In genomic region chr12:75599490-75599889, GRCm38 (mm10) we compare ENCODE assay signal across 7 mouse cellular contexts. TPM values are rescaled to one million over a fixed set of nuclear protein-coding genes. Genes with fewer than 3 reads are reported as not detected.
DNase-seq lines count a peak whose midpoint lies in the region; ATAC-seq and TF ChIP-seq lines count a peak whose summit lies in the region.

No protein-coding gene starts in this region.

- peak overlapping the region; percentile 46; the same call in 1 of the 2 replicates for H3K9ac ChIP-seq in midbrain, embryonic 13.5 days (replicated peaks)
- H3K9ac ChIP-seq in midbrain, postnatal 0 days (replicated peaks; ENCODE audit: low read length, poor library complexity, severe bottlenecking): no peak overlapping the region
- no peak overlapping the region for H3K9ac ChIP-seq in forebrain, postnatal 0 days

- H3K27me3 ChIP-seq in midbrain, embryonic 13.5 days: no peaks in the 10 kb centered on the region
- H3K27me3 ChIP-seq in midbrain, postnatal 0 days (ENCODE audit: insufficient read depth, low read length): no peaks in the 10 kb centered on the region
- no peaks in the 10 kb centered on the region for H3K27me3 ChIP-seq in splenic B cell, adult 2 months (ENCODE audit: control insufficient read depth, insufficient read depth, low read length, poor library complexity, severe bottlenecking)
- H3K27me3 ChIP-seq in forebrain, postnatal 0 days (ENCODE audit: insufficient read depth, low read length): no peaks in the 10 kb centered on the region

- H3K4me2 ChIP-seq in midbrain, embryonic 13.5 days (replicated peaks): no peak overlapping the region
- no peak overlapping the region for H3K4me2 ChIP-seq in midbrain, postnatal 0 days (ENCODE audit: low read depth, low read length, poor library complexity, severe bottlenecking)
- H3K4me2 ChIP-seq in forebrain, postnatal 0 days (ENCODE audit: low read depth): no peak overlapping the region

- no peak overlapping the region for H3K4me3 ChIP-seq in midbrain, embryonic 13.5 days (replicated peaks)
- H3K4me3 ChIP-seq in midbrain, postnatal 0 days (ENCODE audit: low read depth, low read length): no peak overlapping the region
- no peak overlapping the region for H3K4me3 ChIP-seq in forebrain, postnatal 0 days (ENCODE audit: low read depth, low read length)

- no peak for TF ChIP-seq CTCF in midbrain, postnatal 0 days (IDR thresholded peaks at IDR 0.05)
- no peak for TF ChIP-seq CTCF in forebrain, postnatal 0 days (IDR thresholded peaks at IDR 0.05; ENCODE audit: low read depth)

- 14% methylated on average over 4 of the region's 4 CpGs for WGBS in midbrain, embryonic 13.5 days
- 14% methylated on average over 4 of the region's 4 CpGs for WGBS in midbrain, postnatal 0 days
- WGBS in forebrain, postnatal 0 days: 22% methylated on average over 4 of the region's 4 CpGs

- H3K4me1 ChIP-seq in midbrain, embryonic 13.5 days (replicated peaks): peaks cover 5% of the 10 kb centered on the region
- no peaks in the 10 kb centered on the region for H3K4me1 ChIP-seq in midbrain, postnatal 0 days (ENCODE audit: insufficient read depth, low read length)
- H3K4me1 ChIP-seq in forebrain, postnatal 0 days (ENCODE audit: insufficient read depth): peaks cover 1% of the 10 kb centered on the region; the same call in 1 of the 2 replicates

- no peaks in the 10 kb centered on the region for H3K9me3 ChIP-seq in midbrain, embryonic 13.5 days
- no peaks in the 10 kb centered on the region for H3K9me3 ChIP-seq in midbrain, postnatal 0 days (ENCODE audit: low read length)
- H3K9me3 ChIP-seq in forebrain, postnatal 0 days (ENCODE audit: low read length): no peaks in the 10 kb centered on the region

- no peak overlapping the region for H3K27ac ChIP-seq in midbrain, embryonic 13.5 days
- H3K27ac ChIP-seq in midbrain, postnatal 0 days (ENCODE audit: low read depth, low read length): no peak overlapping the region
- H3K27ac ChIP-seq in forebrain, postnatal 0 days (ENCODE audit: low read depth, low read length): no peak overlapping the region

- DNase-seq in midbrain, postnatal 0 days (ENCODE audit: low spot score): no peak
- peak; percentile 68 to 74 for DNase-seq in adrenal gland, postnatal 36 days
- DNase-seq in kidney, postnatal 10 days: peak; percentile 60
- DNase-seq in splenic B cell, adult 2 months (ENCODE audit: low read depth, low spot score): peak; percentile 15
- no peak for DNase-seq in forebrain, postnatal 0 days
- no peak for DNase-seq in right cerebral cortex, postnatal 36 days (ENCODE audit: low spot score in 2 of 2)

- H3K36me3 ChIP-seq in midbrain, embryonic 13.5 days: no peaks in the 10 kb centered on the region
- no peaks in the 10 kb centered on the region for H3K36me3 ChIP-seq in midbrain, postnatal 0 days (ENCODE audit: insufficient read depth, low read length)
- no peaks in the 10 kb centered on the region for H3K36me3 ChIP-seq in splenic B cell, adult 2 months (ENCODE audit: control insufficient read depth, insufficient read depth, low read length, poor library complexity, severe bottlenecking)
- no peaks in the 10 kb centered on the region for H3K36me3 ChIP-seq in forebrain, postnatal 0 days (ENCODE audit: insufficient read depth)

- ATAC-seq in midbrain, embryonic 13.5 days: no peak
- ATAC-seq in midbrain, postnatal 0 days (ENCODE audit: low FRiP score): no peak
- ATAC-seq in forebrain, postnatal 0 days: no peak

RNA-seq across cellular contexts. Expression of gene Ppp2r5e, which starts 3.4 kb away (rescaled TPM):
- polyA plus RNA-seq in midbrain, embryonic 13.5 days (2015; fragmentation: Nextera tagmentation; extraction: Ambion mirVana): 21.4 TPM in 2 replicates
- total RNA-seq in midbrain, postnatal 0 days (2014; rRNA removed): 32.9 and 45.7 TPM in 2 replicates
- 20.5 and 22.8 TPM in 2 replicates for polyA plus RNA-seq in midbrain, postnatal 0 days (2015; fragmentation: Nextera tagmentation; extraction: Ambion mirVana)
- total RNA-seq in adrenal gland, postnatal 36 days (2021): 10 to 100 TPM; 50.2 to 50.8 TPM
- total RNA-seq in forebrain, postnatal 0 days (2014; rRNA removed): 35.4 and 50.8 TPM in 2 replicates
- 22.7 and 26.7 TPM in 2 replicates for polyA plus RNA-seq in forebrain, postnatal 0 days (2015; fragmentation: Nextera tagmentation; extraction: Ambion mirVana)

Comparison
In these comparisons a context has a peak if more than half of its experiments do, and no peak if none do; other contexts are left out.
1. DNase-seq: peak in adrenal gland, postnatal 36 days (2 of 2), kidney, postnatal 10 days (single experiment) and splenic B cell, adult 2 months (single experiment); none in midbrain, postnatal 0 days (single experiment), forebrain, postnatal 0 days (single experiment) and right cerebral cortex, postnatal 36 days (0 of 2).